Comparison of ENCODE assay signal across 12 mouse cellular contexts in the genomic region with DNA sequence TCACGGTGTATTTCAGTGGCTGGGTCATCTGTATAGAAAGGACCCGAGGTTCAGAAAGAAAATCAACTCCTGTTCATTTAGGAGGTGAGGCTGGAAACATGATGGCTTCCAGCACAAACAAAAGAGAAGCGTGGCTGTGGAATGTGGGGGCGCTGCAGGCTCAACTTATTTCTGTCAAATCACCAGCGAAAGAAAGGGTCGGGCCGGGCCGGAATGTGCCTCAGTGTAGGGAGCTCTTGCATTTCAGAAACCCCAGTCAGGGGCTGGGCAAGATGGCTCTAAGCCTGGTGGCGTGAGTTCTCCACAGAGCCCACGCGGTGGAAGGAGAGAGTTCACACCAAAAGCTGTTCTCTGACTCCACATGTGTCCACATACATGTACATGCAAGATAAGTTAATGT. TPM values are rescaled to one million over a fixed set of nuclear protein-coding genes. Genes with fewer than 3 reads are reported as not detected.
A peak's percentile ranks its signal among the peaks of the same experiment; 100 is the strongest.
DNase-seq lines count a peak whose midpoint lies in the region; ATAC-seq and TF ChIP-seq lines count a peak whose summit lies in the region.
"Had no signal": no experiment of that assay in that cellular context is flagged by ENCODE, and none has a peak within 500 bp of the region (broad histone marks: within the 10 kb centered on the region; RNA-seq: fewer than 3 reads in every experiment).

No protein-coding gene starts in this region.

- H3K79me2 ChIP-seq in liver, adult 2 months (ENCODE audit: control insufficient read depth, insufficient read depth, low read length), result peaks cover 6% of the 10 kb centered on the region; the same call in 1 of the 2 replicates

- WGBS in hindbrain, embryonic 14.5 days, result 42% methylated on average over 11 of the region's 11 CpGs
- WGBS in hindbrain, embryonic 13.5 days, result 39% methylated on average over 11 of the region's 11 CpGs
- 36% methylated on average over 11 of the region's 11 CpGs for WGBS in forebrain, embryonic 12.5 days
- WGBS in liver, adult 2 months, result 25% methylated on average over 11 of the region's 11 CpGs

- no peaks in the 10 kb centered on the region for H3K9me3 ChIP-seq in hindbrain, embryonic 14.5 days (ENCODE audit: control insufficient read depth, low read length)
- no peaks in the 10 kb centered on the region for H3K9me3 ChIP-seq in hindbrain, embryonic 13.5 days
- H3K9me3 ChIP-seq in forebrain, embryonic 12.5 days, result no peaks in the 10 kb centered on the region
- H3K9me3 ChIP-seq: heart, embryonic 15.5 days; midbrain, embryonic 12.5 days had no signal

- H3K9ac ChIP-seq in hindbrain, embryonic 14.5 days, result no peak overlapping the region
- no peak overlapping the region for H3K9ac ChIP-seq in hindbrain, embryonic 13.5 days
- H3K9ac ChIP-seq in forebrain, embryonic 12.5 days, result no peak overlapping the region
- H3K9ac ChIP-seq in liver, adult 2 months (ENCODE audit: low read depth, low read length), result peak overlapping the region; percentile 59; the same call in 1 of the 2 replicates
- H3K9ac ChIP-seq: heart, embryonic 15.5 days; midbrain, embryonic 12.5 days had no signal

- TF ChIP-seq POLR2A in liver, adult 2 months (IDR thresholded peaks at IDR 0.05; ENCODE audit: extremely low read depth, insufficient read depth, low read length), result no peak

- no peaks in the 10 kb centered on the region for H3K36me3 ChIP-seq in hindbrain, embryonic 14.5 days (replicated peaks; ENCODE audit: control insufficient read depth, insufficient read depth)
- 0 out of 2 replicates have a peak, but pooled peaks cover 3% of the 10 kb centered on the region for H3K36me3 ChIP-seq in hindbrain, embryonic 13.5 days
- no peaks in the 10 kb centered on the region for H3K36me3 ChIP-seq in forebrain, embryonic 12.5 days (replicated peaks)
- no peaks in the 10 kb centered on the region for H3K36me3 ChIP-seq in liver, adult 2 months (ENCODE audit: control insufficient read depth, insufficient read depth, low read length)
- H3K36me3 ChIP-seq: heart, embryonic 15.5 days; midbrain, embryonic 12.5 days had no signal

- H3K27me3 ChIP-seq in hindbrain, embryonic 14.5 days (ENCODE audit: control insufficient read depth, insufficient read depth, low read length), result no peaks in the 10 kb centered on the region
- no peaks in the 10 kb centered on the region for H3K27me3 ChIP-seq in hindbrain, embryonic 13.5 days
- no peaks in the 10 kb centered on the region for H3K27me3 ChIP-seq in forebrain, embryonic 12.5 days
- no peaks in the 10 kb centered on the region for H3K27me3 ChIP-seq in liver, adult 2 months (ENCODE audit: control insufficient read depth, insufficient read depth, low read length)
- H3K27me3 ChIP-seq: heart, embryonic 15.5 days; midbrain, embryonic 12.5 days had no signal

- no peak for TF ChIP-seq CTCF in liver, adult 2 months (IDR thresholded peaks at IDR 0.05; ENCODE audit: low read depth, low read length)

- no peak for ATAC-seq in hindbrain, embryonic 14.5 days (ENCODE audit: low FRiP score)
- ATAC-seq in hindbrain, embryonic 13.5 days (ENCODE audit: low FRiP score), result no peak
- ATAC-seq in forebrain, embryonic 12.5 days (ENCODE audit: low FRiP score), result no peak

- 0 out of 2 replicates have a peak, but pooled peaks cover 4% of the 10 kb centered on the region for H3K4me1 ChIP-seq in hindbrain, embryonic 14.5 days (replicated peaks; ENCODE audit: control insufficient read depth, insufficient read depth, low read length)
- peaks cover 24% of the 10 kb centered on the region for H3K4me1 ChIP-seq in hindbrain, embryonic 13.5 days (replicated peaks)
- peaks cover 26% of the 10 kb centered on the region for H3K4me1 ChIP-seq in forebrain, embryonic 12.5 days
- H3K4me1 ChIP-seq in liver, adult 2 months (ENCODE audit: control insufficient read depth, insufficient read depth, low read length), result peaks cover 36% of the 10 kb centered on the region

- DNase-seq in hindbrain, embryonic 14.5 days (ENCODE audit: low spot score), result peak; percentile 40
- peak; percentile 44 for DNase-seq in Muller cell, postnatal 12 days (ENCODE audit: inconsistent ontology term)
- DNase-seq in liver, adult 2 months (ENCODE audit: extremely low read depth, low read depth, low spot score), result no peak
- DNase-seq in testis, postnatal 14 days (ENCODE audit: low spot score), result no peak
- no peak for DNase-seq in adipocyte (ENCODE audit: low spot score)
- DNase-seq in left cerebral cortex, adult 18-20 months (ENCODE audit: low spot score in 2 of 2), result no peak
- DNase-seq: cerebellum, adult 18-20 months; thymus, adult 18-20 months had no signal

- no peak overlapping the region for H3K4me3 ChIP-seq in hindbrain, embryonic 14.5 days (replicated peaks; ENCODE audit: low read length)
- no peak overlapping the region for H3K4me3 ChIP-seq in hindbrain, embryonic 13.5 days
- no peak overlapping the region for H3K4me3 ChIP-seq in forebrain, embryonic 12.5 days (replicated peaks)
- H3K4me3 ChIP-seq in liver, adult 2 months (ENCODE audit: insufficient read depth, low read depth, low read length), result no peak overlapping the region
- H3K4me3 ChIP-seq: heart, embryonic 15.5 days; midbrain, embryonic 12.5 days had no signal

- H3K4me2 ChIP-seq in hindbrain, embryonic 14.5 days (replicated peaks), result no peak overlapping the region
- no peak overlapping the region for H3K4me2 ChIP-seq in hindbrain, embryonic 13.5 days
- no peak overlapping the region for H3K4me2 ChIP-seq in forebrain, embryonic 12.5 days
- H3K4me2 ChIP-seq: heart, embryonic 15.5 days; midbrain, embryonic 12.5 days had no signal

- no peak overlapping the region for H3K27ac ChIP-seq in hindbrain, embryonic 14.5 days
- H3K27ac ChIP-seq in hindbrain, embryonic 13.5 days, result no peak overlapping the region
- H3K27ac ChIP-seq in forebrain, embryonic 12.5 days, result 0 out of 2 replicates have a peak overlapping the region, but pooled peaks have one; percentile 3
- peak overlapping the region; percentile 94 for H3K27ac ChIP-seq in liver, adult 2 months (replicated peaks; ENCODE audit: insufficient read depth, low read depth, low read length)
- H3K27ac ChIP-seq: heart, embryonic 15.5 days; midbrain, embryonic 12.5 days had no signal

RNA-seq across cellular contexts. Expression of gene Lima1, which starts 13.3 kb away (rescaled TPM):
- polyA plus RNA-seq in hindbrain, embryonic 14.5 days (2014; fragmentation: Nextera tagmentation; extraction: Ambion mirVana), result 11.2 and 14.5 TPM in 2 replicates
- 20.6 and 20.9 TPM in 2 replicates for polyA plus RNA-seq in hindbrain, embryonic 13.5 days (2015; fragmentation: Nextera tagmentation; extraction: Ambion mirVana)
- 41.0 and 47.5 TPM in 2 replicates for polyA plus RNA-seq in forebrain, embryonic 12.5 days (2016; fragmentation: Nextera tagmentation; extraction: Ambion mirVana)
- 28.9 and 32.7 TPM in 2 replicates for total RNA-seq in liver, adult 2 months (2014; rRNA removed)
- 11.2 and 16.0 TPM in 2 replicates for polyA plus RNA-seq in liver, adult 2 months (2012; rRNA removed)
- 1 to 10 TPM; 7.0 to 9.6 TPM for total RNA-seq in left cerebral cortex, adult 18-20 months (2021)

Comparison
In these comparisons a context has a peak if more than half of its experiments do, and no peak if none do; other contexts are left out.
1. DNase-seq: peak in hindbrain, embryonic 14.5 days (single experiment) and Muller cell, postnatal 12 days (single experiment); none in liver, adult 2 months (single experiment), testis, postnatal 14 days (single experiment), adipocyte (single experiment) and left cerebral cortex, adult 18-20 months (0 of 2).
2. H3K27ac ChIP-seq: peak in forebrain, embryonic 12.5 days (single experiment) and liver, adult 2 months (single experiment); none in hindbrain, embryonic 14.5 days (single experiment) and hindbrain, embryonic 13.5 days (single experiment).